Mouse (Mus musculus): Measurements from ENCODE around the gene Ispd. TPM values are rescaled to one million over a fixed set of nuclear protein-coding genes. Genes with fewer than 3 reads are reported as not detected.

Ispd gene
- 5.2 and 5.7 TPM in 2 replicates for polyA plus RNA-seq (2015; fragmentation: Nextera tagmentation; extraction: Ambion mirVana)

- ATAC-seq: peak; percentile 98
- H3K4me3 ChIP-seq (ENCODE audit: low read depth, low read length): peak within 1 kb of the TSS; percentile 59
- TF ChIP-seq CTCF (IDR thresholded peaks at IDR 0.05; ENCODE audit: low read depth): peak; percentile 32; the same call in 1 of the 2 replicates
- H3K4me1 ChIP-seq (replicated peaks; ENCODE audit: control insufficient read depth, insufficient read depth, low read length): 0 out of 2 replicates have a peak, but pooled peaks cover 7% of the 10 kb centered on the region
- H3K27me3 ChIP-seq (replicated peaks; ENCODE audit: control insufficient read depth, insufficient read depth, low read length): no peaks in the 10 kb centered on the region
- no peaks in the 10 kb centered on the region for H3K36me3 ChIP-seq (ENCODE audit: control insufficient read depth, insufficient read depth)
- H3K9me3 ChIP-seq (ENCODE audit: control insufficient read depth): no peaks in the 10 kb centered on the region
- H3K9ac ChIP-seq (ENCODE audit: low read depth, low read length): peak within 1 kb of the TSS; percentile 97
- peak within 1 kb of the TSS; percentile 98 for H3K27ac ChIP-seq (ENCODE audit: low read depth, low read length)
- under 1% methylated on average over 63 of the region's 64 CpGs for WGBS
- peak within 1 kb of the TSS; percentile 71 for H3K4me2 ChIP-seq (replicated peaks; ENCODE audit: low read depth)
These were observed at the start of gene Ispd, which contains the start of gene D630036H23Rik for GRCm38 (mm10) chr12:36381441-36382340. Ispd (plus strand) TSS chr12:36381450. D630036H23Rik (minus strand) TSS chr12:36382181.

GRCm38 (mm10) chr12:36332676-36333075 lies 48.6 kb upstream of the Ispd start:
- no peaks in the 10 kb centered on the region for H3K9me3 ChIP-seq (ENCODE audit: control insufficient read depth)
- H3K27me3 ChIP-seq (replicated peaks; ENCODE audit: control insufficient read depth, insufficient read depth, low read length): no peaks in the 10 kb centered on the region
- no peak for ATAC-seq
- WGBS: 97% methylated on average over 1 of the region's 1 CpGs
- H3K4me3 ChIP-seq (ENCODE audit: low read depth, low read length): no peak overlapping the region
- H3K4me2 ChIP-seq (replicated peaks; ENCODE audit: low read depth): no peak overlapping the region
- TF ChIP-seq CTCF (IDR thresholded peaks at IDR 0.05; ENCODE audit: low read depth): no peak
- H3K36me3 ChIP-seq (ENCODE audit: control insufficient read depth, insufficient read depth): no peaks in the 10 kb centered on the region
- H3K4me1 ChIP-seq (replicated peaks; ENCODE audit: control insufficient read depth, insufficient read depth, low read length): no peaks in the 10 kb centered on the region
- no peak overlapping the region for H3K27ac ChIP-seq (ENCODE audit: low read depth, low read length)
- no peak overlapping the region for H3K9ac ChIP-seq (ENCODE audit: low read depth, low read length)

DNA sequence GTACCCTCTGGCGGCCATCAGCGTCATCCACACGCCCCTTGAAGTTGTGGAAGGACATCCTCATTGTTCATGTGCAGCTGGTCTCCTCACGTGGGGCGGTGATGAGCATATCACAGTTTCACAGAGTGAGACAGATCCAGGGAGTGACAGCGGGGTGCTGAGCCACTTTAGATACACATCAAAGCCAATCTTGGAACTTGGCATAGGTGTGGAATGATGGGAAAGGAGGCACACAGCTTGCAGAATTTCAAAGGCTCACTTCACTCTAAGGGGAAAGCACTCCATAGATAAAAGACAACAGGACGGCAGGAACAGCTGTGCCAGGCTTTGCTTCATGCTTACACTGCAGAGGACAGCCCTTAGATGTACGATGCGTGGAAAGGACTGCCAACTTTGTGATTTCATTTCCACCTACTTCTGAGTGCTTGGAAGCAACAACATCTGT lies 47.4 kb upstream of the Ispd start:
- Histone ChIP-seq H3K4me2 (replicated peaks; ENCODE audit: low read depth) (no peak overlapping the region), H3K9ac (ENCODE audit: low read depth, low read length) (no peak overlapping the region), H3K4me1 (replicated peaks; ENCODE audit: control insufficient read depth, insufficient read depth, low read length) (no peaks in the 10 kb centered on the region), H3K36me3 (ENCODE audit: control insufficient read depth, insufficient read depth) (no peaks in the 10 kb centered on the region), H3K27ac (ENCODE audit: low read depth, low read length) (no peak overlapping the region), H3K27me3 (replicated peaks; ENCODE audit: control insufficient read depth, insufficient read depth, low read length) (no peaks in the 10 kb centered on the region), H3K9me3 (ENCODE audit: control insufficient read depth) (no peaks in the 10 kb centered on the region), H3K4me3 (ENCODE audit: low read depth, low read length) (no peak overlapping the region)
- no peak for TF ChIP-seq CTCF (IDR thresholded peaks at IDR 0.05; ENCODE audit: low read depth)
- no peak for ATAC-seq
- WGBS: 79% methylated on average over 9 of the region's 9 CpGs

DNA sequence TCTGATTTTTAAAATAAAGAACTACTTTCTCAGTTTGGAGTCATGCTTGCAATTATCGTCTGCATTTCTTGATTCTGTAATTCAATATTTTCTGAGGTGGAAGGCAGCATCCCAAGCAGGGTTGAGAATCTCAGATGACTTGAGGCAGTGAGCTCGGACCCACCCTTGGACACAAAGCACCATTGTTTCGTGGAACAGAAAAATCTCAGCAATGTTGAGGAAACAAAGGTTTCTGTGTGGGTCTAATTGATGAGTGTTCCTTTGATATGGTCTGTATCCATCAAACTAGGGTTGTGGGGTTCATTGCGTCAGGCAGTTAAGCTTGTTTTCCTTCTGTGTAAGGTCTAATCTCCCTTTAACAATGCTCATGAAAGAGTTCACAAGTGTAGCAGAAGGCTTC lies 37.1 kb upstream of the Ispd start:
- H3K9me3 ChIP-seq (ENCODE audit: control insufficient read depth): no peaks in the 10 kb centered on the region
- no peaks in the 10 kb centered on the region for H3K36me3 ChIP-seq (ENCODE audit: control insufficient read depth, insufficient read depth)
- ATAC-seq: no peak
- no peak for TF ChIP-seq CTCF (IDR thresholded peaks at IDR 0.05; ENCODE audit: low read depth)
- H3K4me1 ChIP-seq (replicated peaks; ENCODE audit: control insufficient read depth, insufficient read depth, low read length): no peaks in the 10 kb centered on the region
- H3K4me2 ChIP-seq (replicated peaks; ENCODE audit: low read depth): no peak overlapping the region
- no peak overlapping the region for H3K27ac ChIP-seq (ENCODE audit: low read depth, low read length)
- H3K27me3 ChIP-seq (replicated peaks; ENCODE audit: control insufficient read depth, insufficient read depth, low read length): no peaks in the 10 kb centered on the region
- no peak overlapping the region for H3K9ac ChIP-seq (ENCODE audit: low read depth, low read length)
- no peak overlapping the region for H3K4me3 ChIP-seq (ENCODE audit: low read depth, low read length)
- WGBS: 70% methylated on average over 4 of the region's 4 CpGs

- H3K27ac ChIP-seq (ENCODE audit: low read depth, low read length): no peak overlapping the region
- no peak for TF ChIP-seq CTCF (IDR thresholded peaks at IDR 0.05; ENCODE audit: low read depth)
- WGBS: 83% methylated on average over 3 of the region's 3 CpGs
- H3K4me2 ChIP-seq (replicated peaks; ENCODE audit: low read depth): no peak overlapping the region
- H3K4me1 ChIP-seq (replicated peaks; ENCODE audit: control insufficient read depth, insufficient read depth, low read length): no peaks in the 10 kb centered on the region
- no peaks in the 10 kb centered on the region for H3K36me3 ChIP-seq (ENCODE audit: control insufficient read depth, insufficient read depth)
- no peaks in the 10 kb centered on the region for H3K27me3 ChIP-seq (replicated peaks; ENCODE audit: control insufficient read depth, insufficient read depth, low read length)
- no peak overlapping the region for H3K4me3 ChIP-seq (ENCODE audit: low read depth, low read length)
- no peak for ATAC-seq
- H3K9ac ChIP-seq (ENCODE audit: low read depth, low read length): no peak overlapping the region
- no peaks in the 10 kb centered on the region for H3K9me3 ChIP-seq (ENCODE audit: control insufficient read depth)
These were observed 21.2 kb upstream of the Ispd start for GRCm38 (mm10) chr12:36360064-36360463.

GRCm38 (mm10) chr12:36360693-36361092 lies 20.6 kb upstream of the Ispd start:
- no peak for ATAC-seq
- Histone ChIP-seq H3K9ac (ENCODE audit: low read depth, low read length) (no peak overlapping the region), H3K27me3 (replicated peaks; ENCODE audit: control insufficient read depth, insufficient read depth, low read length) (no peaks in the 10 kb centered on the region), H3K27ac (ENCODE audit: low read depth, low read length) (no peak overlapping the region), H3K4me2 (replicated peaks; ENCODE audit: low read depth) (no peak overlapping the region), H3K9me3 (ENCODE audit: control insufficient read depth) (no peaks in the 10 kb centered on the region), H3K36me3 (ENCODE audit: control insufficient read depth, insufficient read depth) (no peaks in the 10 kb centered on the region), H3K4me3 (ENCODE audit: low read depth, low read length) (no peak overlapping the region), H3K4me1 (replicated peaks; ENCODE audit: control insufficient read depth, insufficient read depth, low read length) (no peaks in the 10 kb centered on the region)
- TF ChIP-seq CTCF (IDR thresholded peaks at IDR 0.05; ENCODE audit: low read depth): no peak
- 96% methylated on average over 5 of the region's 5 CpGs for WGBS
